Mouse (Mus musculus) C2C12 (cell line): ENCODE data around the gene Ifngr1. TPM values are rescaled to one million over a fixed set of nuclear protein-coding genes. Genes with fewer than 3 reads are reported as not detected.
A peak's percentile ranks its signal among the peaks of the same experiment; 100 is the strongest.

ENCODE experiments used
- H3K27me3 ChIP-seq: one replicate; pipeline ENCODE4 v1.6.1; 2011; ENCODE audit not compliant: control insufficient read depth, insufficient read depth, insufficient read length
- H3K36me3 ChIP-seq: one replicate; pipeline ENCODE4 v1.6.1; 2011; ENCODE audit not compliant: control insufficient read depth, insufficient read depth
- H3K4me3 ChIP-seq: one replicate; pipeline ENCODE4 v1.5.1; 2011; ENCODE audit warnings: mild to moderate bottlenecking, control low read depth; ENCODE audit not compliant: poor library complexity, insufficient read depth, severe bottlenecking
- H3K79me2 ChIP-seq: one replicate; pipeline ENCODE4 v1.6.1; 2011; ENCODE audit not compliant: control insufficient read depth, insufficient read depth
- H3K79me3 ChIP-seq: one replicate; pipeline ENCODE4 v1.6.1; 2011; ENCODE audit warnings: low read depth, control low read depth
- H3ac ChIP-seq: one replicate; pipeline ENCODE3; 2011; ENCODE audit warnings: low read depth; ENCODE audit not compliant: control insufficient read depth, insufficient read length
- CEBPB ChIP-seq: IDR thresholded peaks from one replicate; pipeline ENCODE4 v1.6.1; 2011; ENCODE audit warnings: low read depth, mild to moderate bottlenecking, control low read depth, moderate library complexity
- CTCF ChIP-seq: IDR thresholded peaks from one replicate; pipeline ENCODE4 v1.5.1; 2011; ENCODE audit not compliant: control insufficient read depth, insufficient read depth, insufficient read length
- FOSL1 ChIP-seq: IDR thresholded peaks from one replicate; pipeline ENCODE4 v1.8.0; 2011; ENCODE audit warnings: mild to moderate bottlenecking, low read length; ENCODE audit not compliant: poor library complexity, insufficient read depth, severe bottlenecking
- MAX ChIP-seq: IDR thresholded peaks from one replicate; pipeline ENCODE4 v1.6.1; 2011; ENCODE audit warnings: mild to moderate bottlenecking, control low read depth
- MYOD1 ChIP-seq: IDR thresholded peaks from one replicate; pipeline ENCODE4 v1.6.1; 2011; ENCODE audit warnings: low read depth; ENCODE audit not compliant: control insufficient read depth, insufficient read length
- MYOG ChIP-seq: IDR thresholded peaks from one replicate; pipeline ENCODE4 v1.6.1; 2011; ENCODE audit not compliant: control insufficient read depth, insufficient read length; ENCODE audit errors: extremely low read depth
- USF1 ChIP-seq: IDR thresholded peaks from one replicate; pipeline ENCODE4 v1.6.1; 2011; ENCODE audit warnings: low read depth, mild to moderate bottlenecking, control low read depth, moderate library complexity
- polyA plus RNA-seq: library from polyadenylated mRNA; unstranded; fragments of >200 nt; fragmentation: generic; extraction: Trizol; gene quantifications from one replicate; pipeline ENCODE4 v1.2.1, GENCODE M21; 2012; ENCODE audit warnings: missing spikeins

Gene Ifngr1
- polyA plus RNA-seq, 1 experiment: 11.8 TPM

GRCm38 (mm10) chr10:19570288-19570687, 21.5 kb upstream of the Ifngr1 start:
- no peaks in the 10 kb centered on the region for H3K79me3 ChIP-seq
- H3K36me3 ChIP-seq: no peaks in the 10 kb centered on the region
- H3K79me2 ChIP-seq: no peaks in the 10 kb centered on the region
- no peak overlapping the region for H3ac ChIP-seq
- TF ChIP-seq CTCF (no peak), FOSL1 (no peak), USF1 (peak; percentile 42)
- H3K27me3 ChIP-seq: no peaks in the 10 kb centered on the region
- no peak overlapping the region for H3K4me3 ChIP-seq

- Histone ChIP-seq H3K79me3 (no peaks in the 10 kb centered on the region), H3K4me3 (no peak overlapping the region), H3K79me2 (no peaks in the 10 kb centered on the region), H3ac (no peak overlapping the region), H3K27me3 (no peaks in the 10 kb centered on the region), H3K36me3 (no peaks in the 10 kb centered on the region)
- TF ChIP-seq FOSL1 (no peak), USF1 (no peak), CEBPB (no peak), CTCF (no peak), MYOG (no peak), MAX (no peak)
Observed at GRCm38 (mm10) chr10:19570716-19571115, 21.0 kb upstream of the Ifngr1 start.

GRCm38 (mm10) chr10:19577571-19577970, 14.2 kb upstream of the Ifngr1 start:
- TF ChIP-seq CTCF (no peak), FOSL1 (no peak), MYOG (no peak), MYOD1 (no peak), MAX (no peak), CEBPB (no peak), USF1 (no peak)
- H3K79me3 ChIP-seq: no peaks in the 10 kb centered on the region
- no peaks in the 10 kb centered on the region for H3K79me2 ChIP-seq
- no peaks in the 10 kb centered on the region for H3K36me3 ChIP-seq
- no peak overlapping the region for H3ac ChIP-seq
- no peak overlapping the region for H3K4me3 ChIP-seq
- no peaks in the 10 kb centered on the region for H3K27me3 ChIP-seq

- TF ChIP-seq CTCF (no peak), USF1 (no peak), MYOD1 (no peak), MAX (no peak), FOSL1 (no peak), MYOG (no peak), CEBPB (no peak)
- no peaks in the 10 kb centered on the region for H3K79me3 ChIP-seq
- no peaks in the 10 kb centered on the region for H3K36me3 ChIP-seq
- H3ac ChIP-seq: no peak overlapping the region
- H3K79me2 ChIP-seq: no peaks in the 10 kb centered on the region
- no peak overlapping the region for H3K4me3 ChIP-seq
- H3K27me3 ChIP-seq: no peaks in the 10 kb centered on the region
Observed at GRCm38 (mm10) chr10:19578001-19578400, 13.7 kb upstream of the Ifngr1 start.

- Histone ChIP-seq H3K4me3 (no peak overlapping the region), H3K79me2 (no peaks in the 10 kb centered on the region), H3K36me3 (no peaks in the 10 kb centered on the region), H3ac (no peak overlapping the region), H3K27me3 (no peaks in the 10 kb centered on the region), H3K79me3 (no peaks in the 10 kb centered on the region)
- TF ChIP-seq CTCF (no peak), MAX (no peak), MYOD1 (no peak), CEBPB (no peak), MYOG (no peak), USF1 (no peak), FOSL1 (no peak)
Observed at GRCm38 (mm10) chr10:19578409-19578986, 13.3 kb upstream of the Ifngr1 start.

- Histone ChIP-seq H3K4me3 (no peak overlapping the region), H3ac (no peak overlapping the region), H3K79me2 (no peaks in the 10 kb centered on the region), H3K79me3 (no peaks in the 10 kb centered on the region), H3K36me3 (no peaks in the 10 kb centered on the region), H3K27me3 (no peaks in the 10 kb centered on the region)
- TF ChIP-seq MYOD1 (no peak), MAX (no peak), MYOG (no peak), CEBPB (no peak), FOSL1 (no peak), CTCF (no peak), USF1 (no peak)
Observed at GRCm38 (mm10) chr10:19580660-19581059, 11.1 kb upstream of the Ifngr1 start.
